Mouse (Mus musculus) kidney, adult 2 months (tissue): ENCODE data around the gene Mb.

Experiments used
- CTCF ChIP-seq: fragments of 200-500 bp; conservative IDR thresholded peaks from 2 replicates; pipeline ENCODE4 v1.5.1; 2011; ENCODE audit warnings: low read depth, mild to moderate bottlenecking, control low read depth, low read length, moderate library complexity, mixed read lengths; ENCODE audit not compliant: insufficient read depth, insufficient read length
- POLR2A ChIP-seq: fragments of 200-500 bp; IDR thresholded peaks from one replicate; pipeline ENCODE4 v1.6.1; 2011; ENCODE audit warnings: low read depth, low read length, control low read depth

- TF ChIP-seq POLR2A (no peak), CTCF (no peak)
These were observed 46.9 kb upstream of the Mb start for GRCm38 (mm10) chr15:77097358-77097757.
